Mouse (Mus musculus) B cell, adult 2 months (primary cell): ENCODE measurements around the gene Lima1.
A peak's percentile ranks its signal among the peaks of the same experiment; 100 is the strongest.

Source experiments
- DNase-seq, 2 experiments: peaks; one replicate each; pipeline ENCODE4 v3.0.0; 2022

The Lima1 gene

DNA sequence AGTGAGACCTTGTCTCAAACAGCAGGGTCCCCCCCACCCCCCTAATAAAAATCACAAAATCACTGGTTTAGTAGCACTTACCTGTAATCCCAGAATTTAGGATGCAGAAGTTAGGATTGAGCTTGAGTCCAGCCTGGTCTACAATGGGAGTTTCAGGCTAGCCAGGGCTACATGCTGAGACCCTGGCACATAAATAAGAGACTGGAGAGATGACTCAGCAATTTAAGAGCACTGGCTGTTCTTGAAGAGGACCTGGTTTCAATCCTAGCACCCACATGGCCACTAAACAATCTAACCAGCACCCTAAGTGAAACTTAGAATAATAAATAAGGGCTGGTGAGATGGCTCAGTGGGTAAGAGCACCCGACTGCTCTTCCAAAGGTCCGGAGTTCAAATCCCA, 144.1 kb downstream of the Lima1 start:
- no peak for DNase-seq

- DNase-seq, result peak; percentile 31 to 37
These were observed 146.0 kb downstream of the Lima1 start for GRCm38 (mm10) chr15:99729056-99729783.
